Mouse (Mus musculus) CH12.LX (cell line): ENCODE measurements at regions not wholly inside any gene's neighbourhood (a gene's known extent, or its start where the extent isn't known, plus 50 kb on each side); places are given as distances from the start of the nearest gene placed in this dataset.

Source experiments
- CHD2 ChIP-seq: IDR thresholded peaks from 2 replicates; pipeline ENCODE4 v1.6.1; 2011; ENCODE audit warnings: low read length, improper control_type of control experiment
- CTCF ChIP-seq, 2 experiments: IDR thresholded peaks in 1 of 2; conservative IDR thresholded peaks in 1 of 2; 2 replicates each; pipeline ENCODE4 v1.5.1; 2011 to 2012; ENCODE audit warnings: low read depth in 2 of 2, low read length in 2 of 2, improper control_type of control experiment in 1 of 2, inconsistent platforms in 1 of 2, mild to moderate bottlenecking in 1 of 2, moderate library complexity in 1 of 2
- KAT2A ChIP-seq: IDR thresholded peaks from 2 replicates; pipeline ENCODE4 v1.6.1; 2012; ENCODE audit warnings: low read length, improper control_type of control experiment, inconsistent platforms; ENCODE audit not compliant: insufficient replicate concordance
- POLR2A ChIP-seq: IDR thresholded peaks from 2 replicates; pipeline ENCODE4 v1.6.1; 2011; ENCODE audit warnings: low read depth, mild to moderate bottlenecking, improper control_type of control experiment, low read length

DNA sequence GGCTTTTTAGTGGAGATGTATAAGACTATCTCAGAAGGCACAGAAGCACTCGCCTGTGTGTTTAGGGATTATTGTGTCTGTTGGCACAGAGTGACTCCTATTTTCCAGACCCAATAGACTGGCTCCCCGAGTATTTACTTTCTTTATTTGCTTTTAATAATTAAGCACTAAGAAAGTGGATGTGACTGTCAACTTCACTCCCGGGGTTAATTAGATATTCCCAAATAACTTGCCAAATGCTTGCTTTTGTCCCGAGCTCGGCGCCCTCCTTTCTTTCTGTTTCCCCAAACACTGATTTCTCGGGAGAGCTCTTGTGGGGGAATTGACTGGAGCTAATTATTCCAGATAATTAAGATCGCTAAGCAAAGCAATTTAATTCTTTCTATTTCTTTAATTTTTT, 60.1 kb upstream of the Camk1g start:
- TF ChIP-seq KAT2A (no peak), POLR2A (no peak), CHD2 (no peak), CTCF (conservative IDR thresholded peaks at IDR 0.05 in 1 of 2, IDR thresholded peaks at IDR 0.05 in 1 of 2; ENCODE audit: low read depth in 2 of 2, low read length in 2 of 2) (no peak)
